Mouse (Mus musculus): Measurements from ENCODE around the gene Gbp6. TPM values are rescaled to one million over a fixed set of nuclear protein-coding genes. Genes with fewer than 3 reads are reported as not detected.

Gbp6 gene
- polyA plus RNA-seq (2014; fragmentation: Illumina TruSeq; extraction: RNeasy Lipid Tissue Mini Kit (QIAGEN cat#74804); ENCODE audit: low read depth, low replicate concordance): 13.9 TPM

DNA sequence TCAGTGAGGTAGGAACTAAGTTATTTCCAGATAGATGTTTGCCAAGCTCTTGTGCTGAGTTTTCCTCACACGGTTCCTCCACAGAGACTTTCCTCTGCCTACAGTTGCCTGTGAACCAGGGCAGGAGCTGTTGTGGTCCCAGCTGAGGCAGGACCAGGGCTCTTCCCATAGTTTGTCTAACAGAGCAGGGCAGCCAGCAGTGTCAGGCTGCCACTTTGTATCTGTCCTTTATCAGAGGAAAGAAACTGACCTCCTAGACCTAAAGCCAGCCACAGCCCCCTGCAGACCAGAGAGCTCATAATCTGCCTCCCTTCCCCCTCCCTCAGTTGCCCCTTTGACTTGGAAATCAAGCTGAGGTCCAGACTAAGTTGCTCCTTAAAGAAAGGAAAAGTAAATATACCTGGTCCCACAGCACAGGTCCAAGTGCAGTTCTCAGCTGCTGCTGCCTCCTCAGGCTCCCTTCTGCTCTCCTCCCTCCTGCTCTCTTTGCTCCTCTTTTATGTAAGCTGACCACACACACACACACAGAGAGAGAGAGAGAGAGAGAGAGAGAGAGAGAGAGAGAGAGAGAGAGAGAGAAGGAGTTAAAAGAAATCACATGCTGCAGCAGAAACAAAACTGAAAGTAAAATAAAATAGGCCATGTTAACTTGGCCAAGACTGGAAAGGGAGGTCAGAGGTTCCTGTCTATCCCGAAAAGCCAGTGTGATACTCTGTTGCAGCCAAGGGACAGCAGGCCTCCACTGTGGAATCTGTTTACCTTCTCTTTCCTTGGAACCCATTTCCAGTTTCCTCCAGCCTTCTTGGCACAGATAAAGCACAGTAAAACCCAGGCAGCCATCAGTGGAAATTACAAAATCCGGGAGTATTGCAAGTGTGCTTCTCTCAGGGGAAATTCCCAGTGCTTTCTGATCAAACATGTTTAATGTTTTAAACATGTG, at the start of gene Gbp6, which contains the start of gene Gm43302:
Gene Gbp6 (minus strand): TSS at position 473 of the 940 bp plus-strand sequence.
Gene Gm43302 (minus strand): TSS at position 470 of the 940 bp plus-strand sequence.

DNA sequence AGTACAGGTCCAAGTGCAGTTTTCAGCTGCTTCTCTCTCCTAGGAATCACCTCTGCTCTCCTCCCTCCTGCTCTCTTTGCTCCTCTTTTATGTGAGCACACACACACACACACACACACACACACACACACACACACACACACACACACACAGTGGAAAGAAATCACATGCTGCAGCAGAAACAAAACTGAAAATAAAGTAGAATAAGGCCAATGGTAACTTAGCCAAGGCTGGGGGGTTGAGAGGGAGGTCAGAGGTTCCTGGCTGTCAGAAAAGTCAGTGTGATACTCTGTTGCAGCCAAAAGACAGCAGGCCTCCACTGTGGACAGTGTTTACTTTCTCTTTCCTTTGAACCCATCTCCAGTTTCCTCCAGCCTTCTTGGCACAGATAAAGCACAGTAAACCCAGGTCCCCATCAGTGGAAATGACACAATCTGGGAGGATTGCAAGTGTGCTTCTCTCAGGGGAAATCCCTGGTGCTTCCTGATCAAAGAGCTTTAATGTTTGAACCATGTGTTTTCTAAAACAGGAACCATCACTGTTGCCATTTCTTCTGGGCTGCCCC, 53.9 kb downstream of the Gbp6 start, which contains the start of gene Gbp10:
Gene Gbp10 (minus strand): TSS at position 51 of the 565 bp plus-strand sequence.

Other genes with a start within 250 kb of the Gbp6 start
- gene Gbp9, start 154.2 kb downstream of the Gbp6 start, polyA plus RNA-seq (2014; fragmentation: Illumina TruSeq; extraction: RNeasy Lipid Tissue Mini Kit (QIAGEN cat#74804); ENCODE audit: low read depth, low replicate concordance): 13.1 TPM
- gene Gbp8, start 154.2 kb downstream of the Gbp6 start, polyA plus RNA-seq (2014; fragmentation: Illumina TruSeq; extraction: RNeasy Lipid Tissue Mini Kit (QIAGEN cat#74804); ENCODE audit: low read depth, low replicate concordance): 0.69 TPM
- gene Gbp4, start 154.1 kb downstream of the Gbp6 start, polyA plus RNA-seq (2014; fragmentation: Illumina TruSeq; extraction: RNeasy Lipid Tissue Mini Kit (QIAGEN cat#74804); ENCODE audit: low read depth, low replicate concordance): 6.5 TPM
- gene Gbp10, start 54.2 kb downstream of the Gbp6 start, polyA plus RNA-seq (2014; fragmentation: Illumina TruSeq; extraction: RNeasy Lipid Tissue Mini Kit (QIAGEN cat#74804); ENCODE audit: low read depth, low replicate concordance): 2.3 TPM
- 1.2 TPM for gene Gm43302, start within 50 bp of the Gbp6 start, polyA plus RNA-seq (2014; fragmentation: Illumina TruSeq; extraction: RNeasy Lipid Tissue Mini Kit (QIAGEN cat#74804); ENCODE audit: low read depth, low replicate concordance)
- gene Lrrc8b, start 122.1 kb upstream of the Gbp6 start, polyA plus RNA-seq (2014; fragmentation: Illumina TruSeq; extraction: RNeasy Lipid Tissue Mini Kit (QIAGEN cat#74804); ENCODE audit: low read depth, low replicate concordance): 59.9 TPM
- 8.5 TPM for gene Lrrc8c, start 225.7 kb upstream of the Gbp6 start, polyA plus RNA-seq (2014; fragmentation: Illumina TruSeq; extraction: RNeasy Lipid Tissue Mini Kit (QIAGEN cat#74804); ENCODE audit: low read depth, low replicate concordance)

Measured in kidney, adult 10 weeks (tissue).